Mouse (Mus musculus) lung, postnatal 0 days (tissue): ENCODE data around the gene Stfa2l1.

Source experiments
- CTCF ChIP-seq: IDR thresholded peaks from 2 replicates; pipeline ENCODE4 v1.5.1; 2016; ENCODE audit warnings: antibody characterized with exemption, mild to moderate bottlenecking
- EP300 ChIP-seq: IDR thresholded peaks from 2 replicates; pipeline ENCODE4 v1.6.1; 2016; ENCODE audit warnings: antibody characterized with exemption, mild to moderate bottlenecking, control low read depth

- TF ChIP-seq CTCF: no peak
- no peak for TF ChIP-seq EP300
Measured at GRCm38 (mm10) chr16:36203846-36204245, 47.2 kb downstream of the Stfa2l1 start.
